Mouse (Mus musculus) MEL (cell line): ENCODE results near the gene Ankfn1.
A peak's percentile ranks its signal among the peaks of the same experiment; 100 is the strongest.

Experiments used
- CHD2 ChIP-seq: IDR thresholded peaks from 2 replicates; pipeline ENCODE4 v1.6.1; 2011; ENCODE audit warnings: low read length, improper control_type of control experiment
- CTCF ChIP-seq, 3 experiments: IDR thresholded peaks in 2 of 3; conservative IDR thresholded peaks in 1 of 3; 2 replicates each; pipeline ENCODE4 v1.5.1; 2011 to 2012; ENCODE audit warnings: low read length in 3 of 3, low read depth in 2 of 3, mild to moderate bottlenecking in 2 of 3, improper control_type of control experiment in 1 of 3, inconsistent platforms in 1 of 3, mixed read lengths in 1 of 3, moderate library complexity in 1 of 3; ENCODE audit not compliant: control insufficient read depth in 1 of 3, insufficient read depth in 1 of 3, poor library complexity in 1 of 3, severe bottlenecking in 1 of 3
- E2F4 ChIP-seq: IDR thresholded peaks from 2 replicates; pipeline ENCODE4 v1.6.1; 2011; ENCODE audit warnings: low read depth, low read length, improper control_type of control experiment, borderline replicate concordance
- EP300 ChIP-seq, 2 experiments: IDR thresholded peaks; 2 replicates each; pipeline ENCODE4 v1.6.1; 2011; ENCODE audit warnings: improper control_type of control experiment in 2 of 2, low read length in 2 of 2, low read depth in 1 of 2, mild to moderate bottlenecking in 1 of 2
- ETS1 ChIP-seq: IDR thresholded peaks from 2 replicates; pipeline ENCODE4 v1.6.1; 2012; ENCODE audit warnings: low read depth, mild to moderate bottlenecking, inconsistent platforms, low read length, improper control_type of control experiment, moderate library complexity
- GABPA ChIP-seq: IDR thresholded peaks from 2 replicates; pipeline ENCODE4 v1.6.1; 2012; ENCODE audit warnings: low read depth, mild to moderate bottlenecking, inconsistent platforms, low read length, improper control_type of control experiment, moderate library complexity
- MAX ChIP-seq: IDR thresholded peaks from 2 replicates; pipeline ENCODE4 v1.6.1; 2011; ENCODE audit warnings: low read length, improper control_type of control experiment
- MYC ChIP-seq: IDR thresholded peaks from 2 replicates; pipeline ENCODE4 v1.6.1; 2011; ENCODE audit warnings: low read depth, mild to moderate bottlenecking, low read length, improper control_type of control experiment, moderate library complexity
- POLR2A ChIP-seq, 2 experiments: IDR thresholded peaks; 2 replicates each; pipeline ENCODE4 v1.6.1; 2011 to 2012; ENCODE audit warnings: low read length in 2 of 2, mild to moderate bottlenecking in 2 of 2, control low read depth in 1 of 2, improper control_type of control experiment in 1 of 2, low read depth in 1 of 2, moderate library complexity in 1 of 2; ENCODE audit not compliant: control insufficient read depth in 1 of 2, insufficient read depth in 1 of 2, poor library complexity in 1 of 2
- SIN3A ChIP-seq: IDR thresholded peaks from 2 replicates; pipeline ENCODE4 v1.6.1; 2012; ENCODE audit warnings: low read length, improper control_type of control experiment, inconsistent platforms

DNA sequence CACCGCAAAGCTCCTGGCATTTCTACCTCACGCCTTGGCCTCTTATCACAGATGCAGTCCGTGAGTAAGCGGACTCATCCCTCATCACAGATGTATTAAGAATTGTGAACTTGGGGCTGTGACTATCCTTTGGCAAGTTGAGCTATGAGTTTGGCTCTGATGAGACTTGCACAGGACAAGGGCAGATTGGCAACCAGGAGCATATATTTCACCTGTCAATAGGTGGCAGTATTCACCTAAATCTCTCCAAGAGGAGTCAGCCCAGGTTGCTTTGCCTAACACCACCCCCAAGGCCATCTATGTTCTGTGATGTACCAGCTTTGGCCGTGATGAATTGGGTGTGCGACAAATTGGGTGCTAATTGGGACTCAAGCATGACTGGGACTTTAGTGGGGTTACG is 231.3 kb downstream of the Ankfn1 start:
- TF ChIP-seq CTCF (IDR thresholded peaks at IDR 0.05 in 2 of 3, conservative IDR thresholded peaks at IDR 0.05 in 1 of 3; ENCODE audit: control insufficient read depth in 1 of 3, insufficient read depth in 1 of 3, low read depth in 2 of 3, low read length in 3 of 3, poor library complexity in 1 of 3, severe bottlenecking in 1 of 3) = peak in 2 of 3 experiments; percentile 4 to 7; a peak in 1 of 6 replicates
- TF ChIP-seq GABPA = no peak
- TF ChIP-seq E2F4 = no peak
- no peak for TF ChIP-seq ETS1
- no peak for TF ChIP-seq MAX
- no peak for TF ChIP-seq POLR2A (IDR thresholded peaks at IDR 0.05; ENCODE audit: control insufficient read depth in 1 of 2, insufficient read depth in 1 of 2, low read depth in 1 of 2, low read length in 2 of 2, poor library complexity in 1 of 2)
- no peak for TF ChIP-seq CHD2
- no peak for TF ChIP-seq SIN3A
- no peak for TF ChIP-seq MYC
- no peak for TF ChIP-seq EP300 (IDR thresholded peaks at IDR 0.05; ENCODE audit: low read depth in 1 of 2, low read length in 2 of 2)
